Comparison of ENCODE assay signal across 8 mouse cellular contexts in the genomic region with DNA sequence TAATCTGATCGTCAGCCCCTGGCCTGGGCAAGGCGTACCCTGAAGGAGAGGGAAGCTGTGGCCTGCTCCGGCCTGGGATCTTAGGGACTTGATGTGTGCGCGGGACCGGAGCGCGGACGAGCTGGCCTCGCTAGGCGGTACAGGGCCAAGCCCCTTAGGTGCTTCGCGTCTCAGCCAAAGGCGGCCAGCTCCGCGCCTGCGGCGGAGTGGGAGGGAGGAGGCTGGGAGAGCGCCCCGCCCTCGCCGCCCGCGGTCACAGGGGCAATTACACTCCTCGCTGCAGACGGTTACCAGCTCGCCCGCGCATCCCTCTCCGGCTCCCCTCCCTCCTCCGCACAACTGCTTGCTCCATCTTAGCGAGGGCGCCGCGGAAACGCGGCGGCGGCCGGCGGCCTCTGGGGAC.
DNase-seq lines count a peak whose midpoint lies in the region; ATAC-seq and TF ChIP-seq lines count a peak whose summit lies in the region.

No protein-coding gene starts in this region.

- no peaks in the 10 kb centered on the region for H3K9me3 ChIP-seq in neural tube, embryonic 14.5 days (ENCODE audit: control insufficient read depth, low read length)

- H3K27ac ChIP-seq in kidney, adult 2 months (ENCODE audit: insufficient read depth, low read depth, low read length): no peak overlapping the region
- H3K27ac ChIP-seq in neural tube, embryonic 14.5 days (ENCODE audit: low read depth, low read length): no peak overlapping the region
- H3K27ac ChIP-seq in testis, adult 2 months (ENCODE audit: control insufficient read depth, insufficient read depth, low read depth, low read length): no peak overlapping the region

- no peaks in the 10 kb centered on the region for H3K36me3 ChIP-seq in kidney, adult 2 months (ENCODE audit: control insufficient read depth, insufficient read depth, low read length)
- no peaks in the 10 kb centered on the region for H3K36me3 ChIP-seq in neural tube, embryonic 14.5 days (ENCODE audit: control insufficient read depth, insufficient read depth, low read length)
- no peaks in the 10 kb centered on the region for H3K36me3 ChIP-seq in testis, adult 2 months (ENCODE audit: control insufficient read depth, insufficient read depth, low read length)

- DNase-seq in 416B (ENCODE audit: low read depth): peak; percentile 82
- DNase-seq in embryo, embryonic 9.5 days (ENCODE audit: extremely low spot score): peak; percentile 76
- DNase-seq in heart, adult 8-10 months (ENCODE audit: low spot score): peak; percentile 38
- peak; percentile 73 for DNase-seq in kidney, adult 2 months
- peak; percentile 66 to 74 for DNase-seq in lung, adult 18-20 months

- H3K9ac ChIP-seq in neural tube, embryonic 14.5 days (replicated peaks; ENCODE audit: low read depth, low read length): peak overlapping the region; percentile 42

- WGBS in kidney, adult 2 months: under 1% methylated on average over 19 of the region's 41 CpGs
- 4% methylated on average over 18 of the region's 41 CpGs for WGBS in neural tube, embryonic 14.5 days

- H3K4me2 ChIP-seq in neural tube, embryonic 14.5 days (ENCODE audit: low read depth, low read length): peak overlapping the region; percentile 49

- no peak for TF ChIP-seq POLR2A in kidney, adult 2 months (IDR thresholded peaks at IDR 0.05; ENCODE audit: low read depth, low read length)
- no peak for TF ChIP-seq POLR2A in testis, adult 2 months (IDR thresholded peaks at IDR 0.05; ENCODE audit: control insufficient read depth, low read depth, low read length)

- peak overlapping the region; percentile 15; the same call in 1 of the 2 replicates for H3K4me3 ChIP-seq in kidney, adult 2 months (ENCODE audit: insufficient read depth, low read depth, low read length)
- H3K4me3 ChIP-seq in neural tube, embryonic 14.5 days (ENCODE audit: low read depth, low read length): peak overlapping the region; percentile 22
- peak overlapping the region; percentile 2; the same call in 1 of the 2 replicates for H3K4me3 ChIP-seq in testis, adult 2 months (ENCODE audit: control insufficient read depth, low read depth, low read length)

- TF ChIP-seq CTCF in kidney, adult 2 months (conservative IDR thresholded peaks at IDR 0.05; ENCODE audit: insufficient read depth, insufficient read length, low read depth, low read length): no peak
- TF ChIP-seq CTCF in testis, adult 2 months (IDR thresholded peaks at IDR 0.05; ENCODE audit: control insufficient read depth, insufficient read depth, insufficient replicate concordance, low read depth, low read length): no peak

- no peaks in the 10 kb centered on the region for H3K4me1 ChIP-seq in kidney, adult 2 months (ENCODE audit: control insufficient read depth, insufficient read depth, low read length)
- H3K4me1 ChIP-seq in neural tube, embryonic 14.5 days (ENCODE audit: control insufficient read depth, insufficient read depth, low read length): peaks cover 13% of the 10 kb centered on the region
- H3K4me1 ChIP-seq in testis, adult 2 months (ENCODE audit: control insufficient read depth, insufficient read depth, low read length): peaks cover 11% of the 10 kb centered on the region

- H3K27me3 ChIP-seq in kidney, adult 2 months (replicated peaks; ENCODE audit: control insufficient read depth, insufficient read depth, low read length): no peaks in the 10 kb centered on the region
- peaks cover 5% of the 10 kb centered on the region; the same call in 1 of the 2 replicates for H3K27me3 ChIP-seq in neural tube, embryonic 14.5 days (ENCODE audit: control insufficient read depth, insufficient read depth, low read length)
- H3K27me3 ChIP-seq in testis, adult 2 months (ENCODE audit: control insufficient read depth, insufficient read depth, low read length): no peaks in the 10 kb centered on the region

- peak; percentile 90 for ATAC-seq in activated CD4-positive, CD25-positive, alpha-beta regulatory T cell, adult 4 months
- peak; percentile 80 for ATAC-seq in neural tube, embryonic 14.5 days (ENCODE audit: low read depth)
